Mouse (Mus musculus): Measurements from ENCODE around the gene Tbxa2r. TPM values are rescaled to one million over a fixed set of nuclear protein-coding genes. Genes with fewer than 3 reads are reported as not detected.

Gene Tbxa2r
- polyA plus RNA-seq, 1 experiment from 2014 or later = 22.3 TPM

GRCm38 (mm10) chr10:81320550-81321347, 7.8 kb upstream of the Tbxa2r start, which contains the start of gene Cactin:
TSS of gene Cactin (plus strand) at chr10:81321103.
- peaks cover 31% of the 10 kb centered on the region for H3K4me1 ChIP-seq (replicated peaks; ENCODE audit: control insufficient read depth, insufficient read depth, low read length)
- H3K27me3 ChIP-seq (replicated peaks; ENCODE audit: control insufficient read depth, insufficient read depth, low read length) = no peaks in the 10 kb centered on the region
- WGBS = under 1% methylated on average over 68 of the region's 68 CpGs
- peak; percentile 91 for ATAC-seq (replicated peaks; ENCODE audit: low FRiP score, low TSS enrichment, low read depth)
- peak within 1 kb of the TSS; percentile 94 for H3K4me2 ChIP-seq (ENCODE audit: low read length)
- H3K4me3 ChIP-seq (ENCODE audit: low read depth, low read length) = peak within 1 kb of the TSS; percentile 97
- H3K27ac ChIP-seq (ENCODE audit: low read depth) = peak within 1 kb of the TSS; percentile 88
- DNase-seq (ENCODE audit: low spot score) = peak; percentile 98
- H3K9ac ChIP-seq (ENCODE audit: low read length) = peak within 1 kb of the TSS; percentile 89
- peaks cover 47% of the 10 kb centered on the region for H3K36me3 ChIP-seq (ENCODE audit: control insufficient read depth, insufficient read depth, low read length)
- no peaks in the 10 kb centered on the region for H3K9me3 ChIP-seq (ENCODE audit: control insufficient read depth, low read length)

- Histone ChIP-seq H3K4me3 (ENCODE audit: low read depth, low read length) (peak overlapping the region; percentile 97), H3K27ac (ENCODE audit: low read depth) (peak overlapping the region; percentile 88), H3K4me2 (ENCODE audit: low read length) (peak overlapping the region; percentile 94), H3K4me1 (replicated peaks; ENCODE audit: control insufficient read depth, insufficient read depth, low read length) (peaks cover 29% of the 10 kb centered on the region), H3K27me3 (replicated peaks; ENCODE audit: control insufficient read depth, insufficient read depth, low read length) (no peaks in the 10 kb centered on the region), H3K36me3 (ENCODE audit: control insufficient read depth, insufficient read depth, low read length) (peaks cover 48% of the 10 kb centered on the region), H3K9ac (ENCODE audit: low read length) (peak overlapping the region; percentile 89), H3K9me3 (ENCODE audit: control insufficient read depth, low read length) (no peaks in the 10 kb centered on the region)
- no peak for DNase-seq (ENCODE audit: low spot score)
- peak; percentile 0; the same call in 1 of the 2 replicates for ATAC-seq (replicated peaks; ENCODE audit: low FRiP score, low TSS enrichment, low read depth)
- 3% methylated on average over 20 of the region's 20 CpGs for WGBS
Measured at GRCm38 (mm10) chr10:81321436-81321835, 7.1 kb upstream of the Tbxa2r start.

- Histone ChIP-seq H3K4me1 (replicated peaks; ENCODE audit: control insufficient read depth, insufficient read depth, low read length) (peaks cover 22% of the 10 kb centered on the region), H3K36me3 (ENCODE audit: control insufficient read depth, insufficient read depth, low read length) (peaks cover 57% of the 10 kb centered on the region), H3K9me3 (ENCODE audit: control insufficient read depth, low read length) (no peaks in the 10 kb centered on the region), H3K4me2 (ENCODE audit: low read length) (no peak overlapping the region), H3K9ac (ENCODE audit: low read length) (no peak overlapping the region), H3K27ac (ENCODE audit: low read depth) (no peak overlapping the region), H3K4me3 (ENCODE audit: low read depth, low read length) (peak overlapping the region; percentile 97; the same call in 1 of the 2 replicates), H3K27me3 (replicated peaks; ENCODE audit: control insufficient read depth, insufficient read depth, low read length) (no peaks in the 10 kb centered on the region)
- ATAC-seq (replicated peaks; ENCODE audit: low FRiP score, low TSS enrichment, low read depth) (no peak), DNase-seq (ENCODE audit: low spot score) (no peak)
- WGBS = 94% methylated on average over 27 of the region's 27 CpGs
Measured at GRCm38 (mm10) chr10:81322444-81322843, 6.1 kb upstream of the Tbxa2r start.

DNA sequence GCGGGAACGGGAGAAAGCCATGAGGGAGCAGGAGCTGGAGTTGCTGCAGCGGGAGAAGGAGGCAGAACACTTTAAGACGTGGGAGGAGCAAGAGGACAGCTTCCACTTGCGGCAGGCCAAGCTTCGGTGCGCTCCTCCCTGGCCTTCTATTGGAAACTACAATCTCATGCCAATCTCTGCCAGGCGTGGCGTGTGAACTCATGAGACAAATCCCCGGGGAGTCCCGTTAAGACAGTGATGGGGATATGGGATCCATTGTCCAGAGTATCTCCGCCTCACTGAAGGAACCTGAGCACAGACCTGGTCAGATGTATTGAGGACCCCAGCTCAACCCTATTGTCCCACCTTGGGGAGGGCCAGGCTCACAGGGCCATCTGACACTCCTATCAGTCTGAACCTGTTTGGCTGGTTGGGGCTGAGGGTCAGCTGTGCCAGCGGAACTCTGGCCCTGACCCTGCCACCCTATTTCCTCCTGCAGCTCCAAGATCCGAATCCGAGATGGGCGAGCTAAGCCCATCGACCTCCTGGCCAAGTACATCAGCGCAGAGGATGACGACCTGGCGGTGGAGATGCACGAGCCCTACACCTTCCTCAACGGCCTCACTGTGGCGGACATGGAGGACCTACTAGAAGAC, 5.3 kb upstream of the Tbxa2r start:
- Histone ChIP-seq H3K4me3 (ENCODE audit: low read depth, low read length) (no peak overlapping the region), H3K9me3 (ENCODE audit: control insufficient read depth, low read length) (no peaks in the 10 kb centered on the region), H3K4me2 (ENCODE audit: low read length) (no peak overlapping the region), H3K27ac (ENCODE audit: low read depth) (no peak overlapping the region), H3K4me1 (replicated peaks; ENCODE audit: control insufficient read depth, insufficient read depth, low read length) (peaks cover 25% of the 10 kb centered on the region), H3K9ac (ENCODE audit: low read length) (no peak overlapping the region), H3K27me3 (replicated peaks; ENCODE audit: control insufficient read depth, insufficient read depth, low read length) (no peaks in the 10 kb centered on the region), H3K36me3 (ENCODE audit: control insufficient read depth, insufficient read depth, low read length) (peaks cover 54% of the 10 kb centered on the region)
- DNase-seq (ENCODE audit: low spot score) (no peak), ATAC-seq (replicated peaks; ENCODE audit: low FRiP score, low TSS enrichment, low read depth) (no peak)
- 93% methylated on average over 23 of the region's 23 CpGs for WGBS

DNA sequence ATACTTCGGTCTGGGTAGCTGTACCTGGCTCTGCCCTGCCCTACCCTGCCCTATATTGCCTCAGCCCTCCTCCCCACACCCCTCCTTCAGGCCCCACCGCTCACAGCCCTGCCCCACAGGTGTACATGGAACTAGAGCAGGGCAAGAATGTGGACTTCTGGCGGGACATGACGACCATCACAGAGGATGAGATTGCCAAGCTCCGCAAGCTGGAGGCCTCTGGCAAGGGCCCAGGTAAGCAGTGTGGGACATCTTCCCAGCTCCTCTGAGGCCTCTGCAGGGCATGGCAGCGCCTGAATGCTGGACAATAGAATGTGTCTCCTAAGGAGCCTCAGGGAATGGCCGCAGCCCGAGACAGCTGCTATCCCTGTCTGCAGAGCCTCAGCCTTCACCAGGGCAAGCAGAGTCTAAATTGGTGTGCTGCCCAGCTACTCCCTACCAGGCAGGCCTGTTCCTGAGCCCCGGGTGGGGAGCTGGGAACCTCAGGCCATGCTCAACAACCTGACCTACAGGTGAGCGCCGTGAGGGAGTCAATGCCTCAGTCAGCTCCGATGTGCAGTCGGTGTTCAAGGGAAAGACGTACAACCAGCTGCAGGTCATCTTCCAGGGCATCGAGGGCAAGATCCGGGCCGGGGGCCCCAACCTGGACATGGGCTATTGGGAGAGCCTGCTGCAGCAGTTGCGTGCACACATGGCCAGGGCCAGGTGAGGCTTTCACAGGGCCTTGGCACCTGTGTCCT, 4.6 kb upstream of the Tbxa2r start:
- Histone ChIP-seq H3K4me3 (ENCODE audit: low read depth, low read length) (no peak overlapping the region), H3K4me2 (ENCODE audit: low read length) (no peak overlapping the region), H3K9me3 (ENCODE audit: control insufficient read depth, low read length) (no peaks in the 10 kb centered on the region), H3K27me3 (replicated peaks; ENCODE audit: control insufficient read depth, insufficient read depth, low read length) (no peaks in the 10 kb centered on the region), H3K27ac (ENCODE audit: low read depth) (no peak overlapping the region), H3K4me1 (replicated peaks; ENCODE audit: control insufficient read depth, insufficient read depth, low read length) (peaks cover 30% of the 10 kb centered on the region), H3K36me3 (ENCODE audit: control insufficient read depth, insufficient read depth, low read length) (peaks cover 54% of the 10 kb centered on the region), H3K9ac (ENCODE audit: low read length) (no peak overlapping the region)
- DNase-seq (ENCODE audit: low spot score) (no peak), ATAC-seq (replicated peaks; ENCODE audit: low FRiP score, low TSS enrichment, low read depth) (no peak)
- 91% methylated on average over 18 of the region's 18 CpGs for WGBS

GRCm38 (mm10) chr10:81325176-81325575, 3.4 kb upstream of the Tbxa2r start:
- Histone ChIP-seq H3K4me3 (ENCODE audit: low read depth, low read length) (no peak overlapping the region), H3K9ac (ENCODE audit: low read length) (no peak overlapping the region), H3K9me3 (ENCODE audit: control insufficient read depth, low read length) (no peaks in the 10 kb centered on the region), H3K4me2 (ENCODE audit: low read length) (no peak overlapping the region), H3K27me3 (replicated peaks; ENCODE audit: control insufficient read depth, insufficient read depth, low read length) (no peaks in the 10 kb centered on the region), H3K36me3 (ENCODE audit: control insufficient read depth, insufficient read depth, low read length) (peaks cover 54% of the 10 kb centered on the region), H3K27ac (ENCODE audit: low read depth) (no peak overlapping the region), H3K4me1 (replicated peaks; ENCODE audit: control insufficient read depth, insufficient read depth, low read length) (peaks cover 32% of the 10 kb centered on the region)
- WGBS = 93% methylated on average over 21 of the region's 21 CpGs
- no peak for ATAC-seq (replicated peaks; ENCODE audit: low FRiP score, low TSS enrichment, low read depth)
- no peak for DNase-seq (ENCODE audit: low spot score)

- Histone ChIP-seq H3K27me3 (replicated peaks; ENCODE audit: control insufficient read depth, insufficient read depth, low read length) (no peaks in the 10 kb centered on the region), H3K27ac (ENCODE audit: low read depth) (no peak overlapping the region), H3K9me3 (ENCODE audit: control insufficient read depth, low read length) (no peaks in the 10 kb centered on the region), H3K4me1 (replicated peaks; ENCODE audit: control insufficient read depth, insufficient read depth, low read length) (peaks cover 37% of the 10 kb centered on the region), H3K4me3 (ENCODE audit: low read depth, low read length) (no peak overlapping the region), H3K9ac (ENCODE audit: low read length) (no peak overlapping the region), H3K4me2 (ENCODE audit: low read length) (no peak overlapping the region), H3K36me3 (ENCODE audit: control insufficient read depth, insufficient read depth, low read length) (peaks cover 54% of the 10 kb centered on the region)
- ATAC-seq (replicated peaks; ENCODE audit: low FRiP score, low TSS enrichment, low read depth) = no peak
- WGBS = 92% methylated on average over 18 of the region's 18 CpGs
- DNase-seq (ENCODE audit: low spot score) = no peak
Measured at GRCm38 (mm10) chr10:81325781-81326180, 2.8 kb upstream of the Tbxa2r start.

- no peak overlapping the region for H3K27ac ChIP-seq (ENCODE audit: low read depth)
- ATAC-seq (replicated peaks; ENCODE audit: low FRiP score, low TSS enrichment, low read depth) (no peak), DNase-seq (ENCODE audit: low spot score) (no peak)
- H3K36me3 ChIP-seq (ENCODE audit: control insufficient read depth, insufficient read depth, low read length) = peaks cover 54% of the 10 kb centered on the region
- peaks cover 37% of the 10 kb centered on the region for H3K4me1 ChIP-seq (replicated peaks; ENCODE audit: control insufficient read depth, insufficient read depth, low read length)
- no peak overlapping the region for H3K4me3 ChIP-seq (ENCODE audit: low read depth, low read length)
- no peak overlapping the region for H3K9ac ChIP-seq (ENCODE audit: low read length)
- H3K4me2 ChIP-seq (ENCODE audit: low read length) = no peak overlapping the region
- no peaks in the 10 kb centered on the region for H3K9me3 ChIP-seq (ENCODE audit: control insufficient read depth, low read length)
- no peaks in the 10 kb centered on the region for H3K27me3 ChIP-seq (replicated peaks; ENCODE audit: control insufficient read depth, insufficient read depth, low read length)
- 77% methylated on average over 6 of the region's 6 CpGs for WGBS
Measured at GRCm38 (mm10) chr10:81326858-81327257, 1.7 kb upstream of the Tbxa2r start.
